ENCODE assay signal across 23 mouse cellular contexts in genomic region chr2:66597313-66597712, GRCm38 (mm10). TPM values are rescaled to one million over a fixed set of nuclear protein-coding genes. Genes with fewer than 3 reads are reported as not detected.
A peak's percentile ranks its signal among the peaks of the same experiment; 100 is the strongest.
DNase-seq lines count a peak whose midpoint lies in the region; TF ChIP-seq lines count a peak whose summit lies in the region.
"Had no signal": no experiment of that assay in that cellular context is flagged by ENCODE, and none has a peak within 500 bp of the region (broad histone marks: within the 10 kb centered on the region; RNA-seq: fewer than 3 reads in every experiment).

No protein-coding gene starts in this region.

- H3K4me3 ChIP-seq in myocyte: no peak overlapping the region
- H3K4me3 ChIP-seq: embryonic facial prominence, embryonic 12.5 days; forebrain, embryonic 13.5 days; heart, adult 2 months; heart, embryonic 12.5 days had no signal

- TF ChIP-seq POLR2A in myocyte (IDR thresholded peaks at IDR 0.05; ENCODE audit: insufficient read length, low read depth): no peak

- no peaks in the 10 kb centered on the region for H3K27me3 ChIP-seq in myocyte (ENCODE audit: control insufficient read depth, insufficient read depth, insufficient read length)
- H3K27me3 ChIP-seq: embryonic facial prominence, embryonic 12.5 days; forebrain, embryonic 13.5 days; heart, embryonic 12.5 days had no signal

- peak; percentile 54 for DNase-seq in adrenal gland, adult 2 months
- DNase-seq in adrenal gland, postnatal 25 days: no peak
- DNase-seq in NIH3T3 (ENCODE audit: low read depth): peak; percentile 63
- peak; percentile 6 for DNase-seq in adrenal gland, postnatal 14 days
- no peak for DNase-seq in thymus, adult 18-20 months
- no peak for DNase-seq in heart, adult 8-10 months (ENCODE audit: low spot score)
- no peak for DNase-seq in left cerebral cortex, adult 11 months (ENCODE audit: low spot score)
- DNase-seq: cerebellum, adult 2 months; cerebellum, postnatal 10 days; embryo, embryonic 11 days; forebrain, postnatal 0 days; gastrocnemius, postnatal 14 days; heart, adult 2 months; heart, postnatal 36 days; kidney, adult 9 months had no signal

- peak overlapping the region; percentile 76 for H3K4me2 ChIP-seq in myocyte (ENCODE audit: low read depth)
- H3K4me2 ChIP-seq: embryonic facial prominence, embryonic 12.5 days; forebrain, embryonic 13.5 days; heart, embryonic 12.5 days had no signal

- no peaks in the 10 kb centered on the region for H3K79me2 ChIP-seq in myocyte (ENCODE audit: control insufficient read depth, insufficient read depth)

- H3ac ChIP-seq in myocyte (ENCODE audit: control insufficient read depth, insufficient read length): no peak overlapping the region

- no peaks in the 10 kb centered on the region for H3K36me3 ChIP-seq in myocyte (ENCODE audit: control insufficient read depth, insufficient read depth)
- H3K36me3 ChIP-seq: embryonic facial prominence, embryonic 12.5 days; G1E; heart, embryonic 12.5 days had no signal

TF ChIP-seq in myocyte, 11 proteins besides CTCF, POLR2A, EP300 and RAD21:
- TF ChIP-seq TCF3 (IDR thresholded peaks at IDR 0.05; ENCODE audit: insufficient read length, low read depth): no peak
- TF ChIP-seq TCF12 (IDR thresholded peaks at IDR 0.05; ENCODE audit: insufficient read depth, poor library complexity, severe bottlenecking): no peak
- TF ChIP-seq POLR2AphosphoS2 (IDR thresholded peaks at IDR 0.05; ENCODE audit: insufficient read length, low read depth): no peak
- TF ChIP-seq MAX (IDR thresholded peaks at IDR 0.05; ENCODE audit: low read depth): no peak
- no peak for TF ChIP-seq REST (IDR thresholded peaks at IDR 0.05; ENCODE audit: insufficient read depth, insufficient read length)
- no peak for TF ChIP-seq USF1 (IDR thresholded peaks at IDR 0.05; ENCODE audit: low read depth)
- no peak for TF ChIP-seq E2F4 (IDR thresholded peaks at IDR 0.05; ENCODE audit: insufficient read depth)
- TF ChIP-seq SRF (IDR thresholded peaks at IDR 0.05; ENCODE audit: control insufficient read depth, insufficient read length, low read depth): no peak
- TF ChIP-seq MYOD1 (IDR thresholded peaks at IDR 0.05; ENCODE audit: control insufficient read depth in 1 of 3, insufficient read length in 2 of 3, low read depth in 2 of 3): no peak
- TF ChIP-seq CEBPB (IDR thresholded peaks at IDR 0.05; ENCODE audit: insufficient read depth, poor library complexity, severe bottlenecking): no peak

RNA-seq across cellular contexts. Expression of gene Scn9a, which starts 37.4 kb away (rescaled TPM):
- 1 to 10 TPM in 1 of 2 experiments, under 1 TPM in 1; 0.63 to 1.3 TPM for total RNA-seq in adrenal gland, adult 2 months (2021)
- polyA plus RNA-seq in adrenal gland, adult 2 months (2012; rRNA removed): 0.03 TPM in 1 of 2 replicates, not detected in the other
- 0.67 and 0.94 TPM in 2 replicates for total RNA-seq in adrenal gland, postnatal 25 days (2021)
- total RNA-seq in adrenal gland, postnatal 14 days (2021): 1.1 and 2.1 TPM in 2 replicates
- 0.22 TPM for polyA plus RNA-seq in myocyte (2012; fragmentation: generic; extraction: Trizol)
- total RNA-seq in heart, adult 8-10 months (2022): under 1 TPM in 2 of 4 experiments, not detected in 2; 0.06 to 0.08 TPM
- total RNA-seq: common myeloid progenitor, adult 5-6 weeks; gastrocnemius, adult 18-20 months; gastrocnemius, postnatal 14 days had no signal
- polyA plus RNA-seq: G1E; heart, adult 2 months; inflammation-experienced regulatory T-cells, adult 6 months had no signal

Comparison
In these comparisons a context has a peak if more than half of its experiments do, and no peak if none do; other contexts are left out.
1. DNase-seq: peak in adrenal gland, adult 2 months (single experiment), NIH3T3 (single experiment) and adrenal gland, postnatal 14 days (single experiment); none in adrenal gland, postnatal 25 days (single experiment), thymus, adult 18-20 months (0 of 2), heart, adult 8-10 months (single experiment) and left cerebral cortex, adult 11 months (single experiment).